Mouse (Mus musculus) bone marrow, adult 2 months (tissue): ENCODE data around the gene Atp6v0c. TPM values are rescaled to one million over a fixed set of nuclear protein-coding genes. Genes with fewer than 3 reads are reported as not detected.
A peak's percentile ranks its signal among the peaks of the same experiment; 100 is the strongest.

Source experiments
- H3K27ac ChIP-seq: fragments of 200-500 bp; 2 replicates; pipeline ENCODE4 v1.5.1; 2012; ENCODE audit warnings: low read depth, mild to moderate bottlenecking, control low read depth, inconsistent platforms, low read length; ENCODE audit not compliant: control insufficient read depth, poor library complexity, insufficient read depth
- H3K4me1 ChIP-seq: fragments of 200-500 bp; 2 replicates; pipeline ENCODE4 v1.6.1; 2011; ENCODE audit warnings: low read length; ENCODE audit not compliant: control insufficient read depth, insufficient read depth
- H3K4me3 ChIP-seq: fragments of 200-500 bp; replicated peaks from 2 replicates; pipeline ENCODE3; 2011; ENCODE audit warnings: mild to moderate bottlenecking, low read depth, low read length, control low read depth; ENCODE audit not compliant: control insufficient read depth
- CTCF ChIP-seq: fragments of 200-500 bp; IDR thresholded peaks from 2 replicates; pipeline ENCODE4 v1.5.1; 2011; ENCODE audit warnings: low read length, control low read depth; ENCODE audit not compliant: control insufficient read depth, insufficient read depth
- POLR2A ChIP-seq: fragments of 200-500 bp; IDR thresholded peaks from 2 replicates; pipeline ENCODE4 v1.6.1; 2011; ENCODE audit warnings: low read depth, mild to moderate bottlenecking, control low read depth, low read length, borderline replicate concordance; ENCODE audit not compliant: control insufficient read depth
- WGBS: fragments of 180-500 bp; shearing (Covaris S2); methylation state at CpG from one replicate; pipeline ENCODE4 v1.1.7; 2018; 5-methylcytosine and 5-hydroxymethylcytosine counted together
- polyA plus RNA-seq: library from polyadenylated mRNA; stranded (reverse); fragments of >200 nt; gene quantifications from 2 replicates; pipeline ENCODE4 v1.2.4, GENCODE M21; 2011; ENCODE audit warnings: low replicate concordance; ENCODE audit not compliant: missing spikeins, insufficient read depth, insufficient read length

Gene Atp6v0c
- polyA plus RNA-seq = 159 and 256 TPM in 2 replicates

GRCm38 (mm10) chr17:24169317-24170065, at the start of gene Atp6v0c:
TSS of gene Atp6v0c (minus strand) at chr17:24169702.
- TF ChIP-seq CTCF (no peak), POLR2A (peak; percentile 95)
- under 1% methylated on average over 58 of the region's 58 CpGs for WGBS
- peak within 1 kb of the TSS; percentile 89 for H3K4me3 ChIP-seq
- H3K4me1 ChIP-seq = peaks cover 10% of the 10 kb centered on the region; the same call in 1 of the 2 replicates
- H3K27ac ChIP-seq = peak within 1 kb of the TSS; percentile 98

GRCm38 (mm10) chr17:24216836-24217235, 47.3 kb upstream of the Atp6v0c start:
- Histone ChIP-seq H3K4me3 (no peak overlapping the region), H3K27ac (no peak overlapping the region), H3K4me1 (no peaks in the 10 kb centered on the region; the same call in 1 of the 2 replicates)
- WGBS = 87% methylated on average over 4 of the region's 4 CpGs
- TF ChIP-seq CTCF (no peak), POLR2A (no peak)

GRCm38 (mm10) chr17:24213186-24213585, 43.7 kb upstream of the Atp6v0c start:
- Histone ChIP-seq H3K4me3 (no peak overlapping the region), H3K27ac (no peak overlapping the region), H3K4me1 (peaks cover 1% of the 10 kb centered on the region; the same call in 1 of the 2 replicates)
- TF ChIP-seq CTCF = no peak
- 73% methylated on average over 6 of the region's 6 CpGs for WGBS

DNA sequence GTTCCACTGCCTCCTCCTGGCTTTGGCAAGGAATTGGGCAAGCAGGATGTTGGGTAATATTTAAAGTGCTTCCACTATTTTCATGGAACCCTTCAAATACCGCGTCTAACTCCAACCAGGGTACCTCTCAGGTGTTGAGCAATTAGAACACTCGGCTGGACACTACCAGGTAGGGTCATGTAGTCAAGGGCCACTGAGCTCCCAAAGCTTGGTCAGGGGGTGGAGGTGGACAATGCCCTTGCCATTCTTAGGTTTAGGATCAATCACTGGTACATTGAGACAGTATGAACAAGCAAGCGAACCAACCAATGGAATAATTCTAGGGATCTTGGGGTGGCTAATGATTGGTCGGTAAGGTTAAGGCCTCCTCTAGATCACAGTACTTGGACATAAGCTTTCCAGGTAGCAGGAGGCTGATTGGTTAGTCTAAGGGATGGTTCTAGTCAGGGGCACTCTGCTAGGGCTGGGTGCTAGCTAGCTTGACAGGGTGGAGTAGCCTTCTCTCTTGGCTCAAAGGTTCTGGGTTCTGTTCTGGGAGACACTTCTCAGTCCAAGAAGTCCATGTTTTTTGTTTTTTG, 43.0 kb upstream of the Atp6v0c start:
- peaks cover 1% of the 10 kb centered on the region for H3K4me1 ChIP-seq
- H3K4me3 ChIP-seq = no peak overlapping the region
- no peak overlapping the region for H3K27ac ChIP-seq

DNA sequence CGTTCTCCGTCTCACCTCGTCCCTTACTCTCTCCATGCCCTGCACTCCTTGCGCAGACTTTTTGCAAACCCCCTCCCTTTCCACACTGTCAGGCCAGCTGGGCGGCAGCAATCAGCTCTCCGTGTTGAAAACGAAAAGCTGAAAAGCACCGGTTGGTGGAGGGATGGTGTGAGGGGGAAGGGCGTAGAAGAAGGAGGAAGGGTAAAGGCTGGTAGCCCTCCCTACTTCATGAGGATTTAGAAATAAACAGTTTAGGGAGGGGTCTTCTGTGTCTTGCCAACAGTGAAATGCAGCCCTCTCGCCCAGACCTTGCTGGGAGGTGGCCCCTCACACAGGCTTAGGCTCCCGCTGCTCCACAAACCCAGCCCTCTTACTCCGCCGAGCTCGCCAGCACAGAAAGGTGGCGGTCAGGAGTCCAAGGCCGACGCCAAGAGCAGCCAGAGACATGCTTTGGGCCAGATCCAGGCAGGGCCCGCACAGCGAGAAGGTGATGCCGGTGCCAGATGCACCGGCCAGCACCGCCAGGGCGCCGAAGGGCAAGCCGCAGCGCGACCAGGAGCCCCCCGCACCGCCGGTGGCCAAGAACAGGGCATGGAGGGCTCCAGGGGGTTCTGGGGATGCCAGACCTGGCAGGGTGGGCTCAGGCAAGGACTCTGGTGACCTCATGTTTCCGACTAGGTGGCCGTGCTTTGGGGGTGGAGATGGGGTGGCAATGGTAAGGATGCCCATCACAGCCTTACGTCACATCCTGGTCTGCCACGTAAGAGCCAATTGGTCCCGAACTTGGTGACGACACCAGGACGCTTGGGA, 42.3 kb upstream of the Atp6v0c start:
- H3K4me3 ChIP-seq = no peak overlapping the region
- WGBS = 7% methylated on average over 37 of the region's 37 CpGs
- H3K4me1 ChIP-seq = peaks cover 1% of the 10 kb centered on the region
- TF ChIP-seq CTCF (no peak), POLR2A (no peak)
- H3K27ac ChIP-seq = no peak overlapping the region

More for the DNA sequence above, 43.0 kb upstream of the Atp6v0c start:
- 39% methylated on average over 5 of the region's 5 CpGs for WGBS
- TF ChIP-seq CTCF (no peak), POLR2A (no peak)

- Histone ChIP-seq H3K27ac (no peak overlapping the region), H3K4me1 (peaks cover 5% of the 10 kb centered on the region), H3K4me3 (no peak overlapping the region)
- TF ChIP-seq CTCF (no peak), POLR2A (no peak)
- 72% methylated on average over 3 of the region's 3 CpGs for WGBS
These were observed 41.1 kb upstream of the Atp6v0c start for GRCm38 (mm10) chr17:24210591-24210990.

DNA sequence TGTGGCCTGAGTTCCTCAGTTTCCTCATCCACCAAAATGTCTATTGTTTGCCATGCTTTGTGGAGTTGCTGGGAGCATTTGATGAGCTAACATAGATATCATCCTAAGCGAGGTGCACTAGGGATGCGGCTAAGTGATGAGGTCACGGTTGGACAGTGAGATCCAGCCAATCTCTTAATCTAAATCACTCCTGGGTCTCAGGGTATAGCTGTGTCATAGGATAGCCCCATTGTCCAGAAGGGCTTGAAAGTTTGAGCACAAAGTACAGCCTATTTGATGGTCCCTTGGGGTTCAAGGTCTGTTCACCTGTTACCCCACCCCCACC, 40.4 kb upstream of the Atp6v0c start:
- H3K4me3 ChIP-seq = no peak overlapping the region
- no peak overlapping the region for H3K27ac ChIP-seq
- WGBS = 85% methylated on average over 3 of the region's 3 CpGs
- peaks cover 5% of the 10 kb centered on the region for H3K4me1 ChIP-seq
- TF ChIP-seq CTCF = no peak
- no peak for TF ChIP-seq POLR2A

GRCm38 (mm10) chr17:24209043-24209915, 39.8 kb upstream of the Atp6v0c start, which contains the start of gene Ntn3:
TSS of gene Ntn3 (minus strand) at chr17:24209531.
- TF ChIP-seq CTCF (no peak), POLR2A (no peak)
- Histone ChIP-seq H3K27ac (peak within 1 kb of the TSS; percentile 67), H3K4me1 (peaks cover 9% of the 10 kb centered on the region), H3K4me3 (peak within 1 kb of the TSS; percentile 1)
- 10% methylated on average over 42 of the region's 43 CpGs for WGBS
